Mouse (Mus musculus) heart, embryonic 13.5 days (tissue): ENCODE measurements around the gene Zkscan6. TPM values are rescaled to one million over a fixed set of nuclear protein-coding genes. Genes with fewer than 3 reads are reported as not detected.

ENCODE experiments used
- ATAC-seq: fragments of 200-750 bp; cut with Nextera tagmentation; 2 replicates; pipeline ENCODE4 v1.8.0; 2017; ENCODE audit warnings: moderate TSS enrichment; ENCODE audit not compliant: insufficient number of reproducible peaks, low FRiP score, low TSS enrichment; ENCODE audit errors: extremely low read depth
- H3K27ac ChIP-seq: fragments of 300-500 bp; sonication (generic); replicated peaks from 2 replicates; pipeline ENCODE4 v1.5.1; 2015; ENCODE audit warnings: moderate library complexity, mild to moderate bottlenecking, inconsistent platforms
- H3K27me3 ChIP-seq: fragments of 300-500 bp; sonication (generic); replicated peaks from 2 replicates; pipeline ENCODE4 v1.6.1; 2015; ENCODE audit warnings: mild to moderate bottlenecking, inconsistent platforms
- H3K36me3 ChIP-seq: fragments of 300-500 bp; sonication (generic); 2 replicates; pipeline ENCODE4 v1.6.1; 2015; ENCODE audit warnings: mild to moderate bottlenecking, inconsistent platforms
- H3K4me1 ChIP-seq: fragments of 300-500 bp; sonication (generic); 2 replicates; pipeline ENCODE4 v1.6.1; 2015; ENCODE audit warnings: inconsistent platforms
- H3K4me2 ChIP-seq: fragments of 300-500 bp; sonication (generic); 2 replicates; pipeline ENCODE4 v1.6.1; 2015; ENCODE audit warnings: inconsistent platforms, mild to moderate bottlenecking, moderate library complexity
- H3K4me3 ChIP-seq: fragments of 300-500 bp; sonication (generic); 2 replicates; pipeline ENCODE4 v1.5.1; 2015; ENCODE audit warnings: moderate library complexity, mild to moderate bottlenecking, inconsistent platforms
- H3K9ac ChIP-seq: fragments of 300-500 bp; sonication (generic); 2 replicates; pipeline ENCODE4 v1.6.1; 2015; ENCODE audit warnings: inconsistent platforms, mild to moderate bottlenecking, moderate library complexity
- H3K9me3 ChIP-seq: fragments of 300-500 bp; sonication (generic); 2 replicates; pipeline ENCODE4 v1.6.1; 2016; ENCODE audit warnings: inconsistent platforms
- WGBS: fragments of 180-500 bp; shearing (Covaris S2); methylation state at CpG from one replicate; pipeline ENCODE4 v1.1.7; 2015; ENCODE audit warnings: mixed read lengths; 5-methylcytosine and 5-hydroxymethylcytosine counted together
- polyA plus RNA-seq: library from polyadenylated mRNA; unstranded; fragments of >200 nt; fragmentation: Nextera tagmentation; extraction: Ambion mirVana; gene quantifications from 2 replicates; pipeline ENCODE4 v1.2.1, GENCODE M21; 2015

The Zkscan6 gene
- polyA plus RNA-seq, 1 experiment from 2014 or later: 10.4 TPM

- H3K9ac ChIP-seq: no peak overlapping the region
- H3K4me1 ChIP-seq: peaks cover 22% of the 10 kb centered on the region
- H3K9me3 ChIP-seq: no peaks in the 10 kb centered on the region
- no peak overlapping the region for H3K27ac ChIP-seq
- peaks cover 52% of the 10 kb centered on the region for H3K36me3 ChIP-seq
- H3K27me3 ChIP-seq: no peaks in the 10 kb centered on the region
- 82% methylated on average over 9 of the region's 9 CpGs for WGBS
- no peak for ATAC-seq
- H3K4me2 ChIP-seq: no peak overlapping the region
- H3K4me3 ChIP-seq: no peak overlapping the region
Observed at GRCm38 (mm10) chr11:65814381-65814780, 7.4 kb downstream of the Zkscan6 start.

GRCm38 (mm10) chr11:65816237-65816636 lies 9.3 kb downstream of the Zkscan6 start:
- Histone ChIP-seq H3K4me3 (no peak overlapping the region), H3K27me3 (no peaks in the 10 kb centered on the region), H3K9me3 (no peaks in the 10 kb centered on the region), H3K4me1 (peaks cover 21% of the 10 kb centered on the region), H3K4me2 (no peak overlapping the region), H3K36me3 (peaks cover 57% of the 10 kb centered on the region), H3K27ac (no peak overlapping the region), H3K9ac (no peak overlapping the region)
- 48% methylated on average over 6 of the region's 6 CpGs for WGBS
- ATAC-seq: no peak

GRCm38 (mm10) chr11:65818193-65818592 lies 11.2 kb downstream of the Zkscan6 start:
- no peaks in the 10 kb centered on the region for H3K9me3 ChIP-seq
- peaks cover 76% of the 10 kb centered on the region for H3K36me3 ChIP-seq
- H3K4me3 ChIP-seq: no peak overlapping the region
- no peak overlapping the region for H3K4me2 ChIP-seq
- H3K9ac ChIP-seq: no peak overlapping the region
- 62% methylated on average over 1 of the region's 1 CpGs for WGBS
- no peak overlapping the region for H3K27ac ChIP-seq
- no peaks in the 10 kb centered on the region for H3K27me3 ChIP-seq
- H3K4me1 ChIP-seq: peaks cover 6% of the 10 kb centered on the region
- ATAC-seq: no peak

- no peak for ATAC-seq
- Histone ChIP-seq H3K9ac (no peak overlapping the region), H3K36me3 (peaks cover 79% of the 10 kb centered on the region), H3K27ac (no peak overlapping the region), H3K4me1 (peaks cover 6% of the 10 kb centered on the region), H3K4me3 (no peak overlapping the region), H3K27me3 (no peaks in the 10 kb centered on the region), H3K9me3 (no peaks in the 10 kb centered on the region), H3K4me2 (no peak overlapping the region)
- WGBS: 65% methylated on average over 5 of the region's 5 CpGs
Observed at GRCm38 (mm10) chr11:65820280-65820679, 13.3 kb downstream of the Zkscan6 start.

GRCm38 (mm10) chr11:65820877-65821276 lies 13.9 kb downstream of the Zkscan6 start:
- WGBS: 10% methylated on average over 7 of the region's 7 CpGs
- ATAC-seq: no peak
- Histone ChIP-seq H3K4me1 (peaks cover 6% of the 10 kb centered on the region), H3K27me3 (no peaks in the 10 kb centered on the region), H3K36me3 (peaks cover 76% of the 10 kb centered on the region), H3K4me3 (no peak overlapping the region), H3K9ac (no peak overlapping the region), H3K27ac (no peak overlapping the region), H3K4me2 (no peak overlapping the region), H3K9me3 (no peaks in the 10 kb centered on the region)

GRCm38 (mm10) chr11:65824556-65824955 lies 17.6 kb downstream of the Zkscan6 start:
- peaks cover 78% of the 10 kb centered on the region for H3K36me3 ChIP-seq
- WGBS: 79% methylated on average over 3 of the region's 3 CpGs

GRCm38 (mm10) chr11:65838999-65839398 lies 32.0 kb downstream of the Zkscan6 start:
- Histone ChIP-seq H3K36me3 (0 out of 2 replicates have a peak, but pooled peaks cover 3% of the 10 kb centered on the region), H3K9me3 (no peaks in the 10 kb centered on the region), H3K4me1 (peaks cover 11% of the 10 kb centered on the region), H3K9ac (no peak overlapping the region), H3K27me3 (no peaks in the 10 kb centered on the region), H3K4me3 (no peak overlapping the region), H3K27ac (no peak overlapping the region), H3K4me2 (no peak overlapping the region)
- no peak for ATAC-seq
- 45% methylated on average over 8 of the region's 8 CpGs for WGBS

More at GRCm38 (mm10) chr11:65824556-65824955, 17.6 kb downstream of the Zkscan6 start:
- Histone ChIP-seq H3K27ac (no peak overlapping the region), H3K9me3 (no peaks in the 10 kb centered on the region), H3K4me1 (peaks cover 4% of the 10 kb centered on the region; the same call in 1 of the 2 replicates), H3K4me2 (no peak overlapping the region), H3K27me3 (no peaks in the 10 kb centered on the region), H3K9ac (no peak overlapping the region), H3K4me3 (no peak overlapping the region)
- no peak for ATAC-seq

GRCm38 (mm10) chr11:65846446-65846845 lies 39.5 kb downstream of the Zkscan6 start:
- whole genome bisulfite sequencing: 44% methylated on average over 5 of the region's 5 CpGs
- no peak for ATAC-seq
- no peaks in the 10 kb centered on the region for H3K36me3 ChIP-seq
- H3K9ac ChIP-seq: no peak overlapping the region
- H3K27me3 ChIP-seq: no peaks in the 10 kb centered on the region
- no peak overlapping the region for H3K4me3 ChIP-seq
- no peaks in the 10 kb centered on the region for H3K9me3 ChIP-seq
- no peak overlapping the region for H3K27ac ChIP-seq
- no peak overlapping the region for H3K4me2 ChIP-seq
- no peaks in the 10 kb centered on the region for H3K4me1 ChIP-seq

GRCm38 (mm10) chr11:65852066-65852465 lies 45.1 kb downstream of the Zkscan6 start:
- no peak overlapping the region for H3K9ac ChIP-seq
- no peaks in the 10 kb centered on the region for H3K9me3 ChIP-seq
- no peaks in the 10 kb centered on the region for H3K36me3 ChIP-seq
- 11% methylated on average over 1 of the region's 1 CpGs for WGBS
- H3K4me1 ChIP-seq: no peaks in the 10 kb centered on the region
- no peak overlapping the region for H3K27ac ChIP-seq
- H3K27me3 ChIP-seq: 0 out of 2 replicates have a peak, but pooled peaks cover 2% of the 10 kb centered on the region
- no peak for ATAC-seq
- H3K4me3 ChIP-seq: no peak overlapping the region
- no peak overlapping the region for H3K4me2 ChIP-seq

- no peak for ATAC-seq
- no peaks in the 10 kb centered on the region for H3K36me3 ChIP-seq
- H3K4me2 ChIP-seq: no peak overlapping the region
- no peak overlapping the region for H3K9ac ChIP-seq
- 68% methylated on average over 4 of the region's 4 CpGs for WGBS
- no peak overlapping the region for H3K4me3 ChIP-seq
- no peaks in the 10 kb centered on the region for H3K9me3 ChIP-seq
- H3K27me3 ChIP-seq: 0 out of 2 replicates have a peak, but pooled peaks cover 2% of the 10 kb centered on the region
- no peak overlapping the region for H3K27ac ChIP-seq
- H3K4me1 ChIP-seq: no peaks in the 10 kb centered on the region
Observed at GRCm38 (mm10) chr11:65861476-65861875, 54.5 kb downstream of the Zkscan6 start.

GRCm38 (mm10) chr11:65877146-65877775 lies 70.3 kb downstream of the Zkscan6 start:
- Histone ChIP-seq H3K36me3 (no peaks in the 10 kb centered on the region), H3K27ac (no peak overlapping the region), H3K9ac (no peak overlapping the region), H3K4me3 (no peak overlapping the region), H3K27me3 (no peaks in the 10 kb centered on the region), H3K4me1 (no peaks in the 10 kb centered on the region), H3K9me3 (no peaks in the 10 kb centered on the region), H3K4me2 (no peak overlapping the region)
- 60% methylated on average over 1 of the region's 1 CpGs for WGBS
- ATAC-seq: no peak
